Mouse (Mus musculus) lung, adult 2 months (tissue): ENCODE measurements around the gene Atp1b2. TPM values are rescaled to one million over a fixed set of nuclear protein-coding genes. Genes with fewer than 3 reads are reported as not detected.
"Not testable (repeated sequence)": the region's sequence is repeated elsewhere in the genome, so short reads cannot be mapped to it uniquely, and the experiment has no call there.

Experiments
- DNase-seq: peaks from one replicate; pipeline ENCODE4 v3.0.0; 2022
- H3K4me1 ChIP-seq: fragments of 200-500 bp; 2 replicates; pipeline ENCODE4 v1.6.1; 2011; ENCODE audit warnings: low read length; ENCODE audit not compliant: control insufficient read depth, insufficient read depth
- H3K4me3 ChIP-seq: fragments of 200-500 bp; replicated peaks from 2 replicates; pipeline ENCODE3; 2011; ENCODE audit warnings: low read depth, mild to moderate bottlenecking, control low read depth, low read length; ENCODE audit errors: extremely low read depth
- CTCF ChIP-seq: fragments of 200-500 bp; IDR thresholded peaks from 2 replicates; pipeline ENCODE4 v1.5.1; 2011; ENCODE audit warnings: mild to moderate bottlenecking, low read length, control low read depth; ENCODE audit not compliant: insufficient read depth
- POLR2A ChIP-seq: fragments of 200-500 bp; IDR thresholded peaks from 2 replicates; pipeline ENCODE4 v1.6.1; 2011; ENCODE audit warnings: low read depth, mild to moderate bottlenecking, control low read depth, low read length, borderline replicate concordance; ENCODE audit errors: extremely low read depth
- WGBS: fragments of 180-500 bp; shearing (Covaris S2); methylation state at CpG from one replicate; pipeline ENCODE4 v1.1.7; 2018; 5-methylcytosine and 5-hydroxymethylcytosine counted together
- polyA plus RNA-seq: library from polyadenylated mRNA; depleted of rRNA; stranded (reverse); fragments of >200 nt; gene quantifications from 2 replicates; pipeline ENCODE4 v1.2.3, GENCODE M21; 2012; rRNA removed

Gene Atp1b2
- polyA plus RNA-seq = 8.4 and 15.9 TPM in 2 replicates

DNA sequence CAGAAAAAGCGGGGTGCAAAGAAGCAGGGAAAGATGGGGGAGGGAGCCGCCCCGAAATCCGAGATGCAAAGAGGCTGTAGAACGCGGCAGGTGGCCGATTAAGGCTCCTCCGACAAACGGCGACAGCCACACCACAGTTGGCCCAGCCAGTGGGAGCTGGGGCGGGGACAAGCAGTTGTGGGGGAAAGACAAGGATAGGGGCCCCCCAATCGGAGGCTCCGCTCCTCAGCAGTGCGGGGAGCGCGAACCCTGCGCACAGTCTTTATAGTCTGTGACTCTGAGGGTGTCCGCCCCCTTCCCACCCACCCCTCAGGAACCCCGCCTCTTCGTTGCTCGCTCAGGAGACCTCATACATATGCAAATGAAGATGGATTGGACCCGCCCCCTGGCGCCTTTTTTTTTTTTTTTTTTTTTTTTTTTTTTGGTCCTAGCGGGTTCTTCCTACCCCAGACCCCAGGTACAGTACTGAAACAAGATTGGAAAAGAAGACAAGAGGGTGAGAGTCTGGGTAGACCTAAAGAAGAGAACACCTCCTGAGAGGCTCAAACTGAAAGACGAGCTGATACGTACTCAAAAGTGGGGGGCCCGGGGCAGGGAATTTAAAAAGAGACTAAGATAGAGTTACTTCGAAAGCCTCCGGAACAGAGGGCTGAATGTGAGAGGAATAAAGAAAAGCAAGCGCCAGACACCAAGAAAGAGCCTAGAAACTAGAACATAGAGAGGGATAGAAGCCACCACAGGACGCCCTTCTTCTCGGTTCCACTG, at the start of gene Atp1b2:
Atp1b2 (minus strand) TSS at position 217 of the 765 bp plus-strand sequence.
- WGBS = 4% methylated on average over 32 of the region's 32 CpGs
- Histone ChIP-seq H3K4me1 (no peaks in the 10 kb centered on the region; the same call in 1 of the 2 replicates), H3K4me3 (peak within 1 kb of the TSS; percentile 73)
- TF ChIP-seq POLR2A = peak; percentile 70; the same call in 1 of the 2 replicates
- TF ChIP-seq CTCF = no peak
- peak; percentile 54 for DNase-seq

DNA sequence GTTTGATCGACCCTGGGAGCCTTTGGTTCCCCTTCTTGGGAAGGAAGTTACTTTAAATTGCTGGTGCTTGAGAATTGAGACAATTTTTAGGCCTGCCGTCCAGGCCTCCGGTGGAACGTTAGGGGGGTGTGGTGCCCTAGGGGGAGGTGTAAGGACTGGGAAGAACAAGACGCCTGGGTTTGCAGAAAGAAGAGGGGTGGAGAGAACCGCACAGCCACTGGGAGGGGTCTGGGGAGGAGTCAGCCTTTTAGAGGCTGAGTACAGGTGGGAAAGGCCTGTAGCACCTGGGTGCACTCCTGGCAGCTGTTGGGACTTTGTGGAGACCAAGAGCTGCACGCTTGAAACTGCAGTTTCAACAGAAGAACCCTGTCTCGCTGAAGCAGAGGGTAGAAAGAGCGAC, 49.0 kb upstream of the Atp1b2 start:
- Histone ChIP-seq H3K4me1 (no peaks in the 10 kb centered on the region), H3K4me3 (no peak overlapping the region)
- DNase-seq = no peak
- TF ChIP-seq POLR2A (no peak), CTCF (no peak)
- WGBS = 41% methylated on average over 9 of the region's 9 CpGs

DNA sequence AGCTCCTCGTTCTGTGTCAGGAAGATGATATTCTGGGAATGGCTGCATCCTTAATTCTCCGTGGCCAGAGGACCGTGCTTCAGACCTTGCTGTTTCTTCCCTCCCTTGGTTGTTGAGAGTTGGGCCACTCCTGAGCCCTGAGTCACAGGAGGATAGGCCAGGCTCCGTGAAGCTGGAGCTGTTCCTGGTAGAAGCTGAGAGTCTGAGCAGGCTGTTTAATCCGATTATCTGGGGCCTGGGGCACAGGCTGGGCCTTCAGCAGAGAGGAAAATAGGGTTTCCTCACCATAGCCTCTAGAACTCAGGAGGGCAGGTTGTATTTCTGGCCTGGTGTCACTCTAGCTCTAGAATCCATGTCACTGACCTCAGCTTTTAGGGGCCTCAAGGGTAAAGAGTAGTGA, 47.7 kb upstream of the Atp1b2 start:
- H3K4me1 ChIP-seq = no peaks in the 10 kb centered on the region
- no peak overlapping the region for H3K4me3 ChIP-seq
- WGBS = 66% methylated on average over 5 of the region's 5 CpGs
- DNase-seq = no peak
- TF ChIP-seq CTCF = no peak
- TF ChIP-seq POLR2A = no peak

DNA sequence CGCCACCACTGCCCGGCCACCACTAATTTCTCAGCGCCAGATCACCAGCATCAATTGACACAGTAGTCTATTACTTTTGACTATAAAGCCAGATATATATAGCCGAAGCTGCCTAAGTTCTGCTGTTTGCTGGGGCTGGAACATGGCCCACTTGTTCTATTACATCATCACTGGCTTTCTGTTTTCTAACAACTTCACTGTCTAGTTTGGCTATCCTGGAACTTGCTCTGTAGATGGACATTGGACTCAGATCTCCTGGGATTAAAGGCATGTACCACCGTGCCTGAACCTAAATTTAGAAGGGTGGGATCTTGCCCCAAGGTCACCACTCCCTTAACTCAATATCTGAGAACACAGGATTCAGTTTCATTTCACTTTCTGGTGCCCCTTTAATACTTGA, 40.1 kb upstream of the Atp1b2 start:
- TF ChIP-seq POLR2A = no peak
- TF ChIP-seq CTCF = no peak
- no peak for DNase-seq
- no peak overlapping the region for H3K4me3 ChIP-seq
- no peaks in the 10 kb centered on the region for H3K4me1 ChIP-seq
- WGBS = 80% methylated on average over 5 of the region's 5 CpGs

DNA sequence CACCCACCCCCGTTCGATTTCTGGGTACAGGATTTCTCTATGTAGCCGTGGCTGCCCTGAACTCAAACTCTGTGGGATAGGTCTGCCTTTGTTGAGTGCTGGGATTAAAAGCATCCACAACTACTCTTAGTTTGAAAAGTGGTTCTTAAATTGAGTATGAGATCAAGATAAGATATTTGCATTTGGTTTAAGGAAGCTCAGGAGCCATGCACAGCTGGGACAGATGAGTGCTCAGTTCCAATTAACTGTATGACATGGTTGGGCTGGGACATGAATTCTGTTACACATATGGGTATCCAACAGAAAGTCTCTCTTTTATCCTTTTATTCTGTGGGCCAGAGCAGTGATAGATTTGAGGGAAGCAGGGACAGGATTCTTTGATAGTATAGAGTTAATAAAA, 29.7 kb upstream of the Atp1b2 start:
- peaks cover 5% of the 10 kb centered on the region for H3K4me1 ChIP-seq
- WGBS = 68% methylated on average over 3 of the region's 3 CpGs

DNA sequence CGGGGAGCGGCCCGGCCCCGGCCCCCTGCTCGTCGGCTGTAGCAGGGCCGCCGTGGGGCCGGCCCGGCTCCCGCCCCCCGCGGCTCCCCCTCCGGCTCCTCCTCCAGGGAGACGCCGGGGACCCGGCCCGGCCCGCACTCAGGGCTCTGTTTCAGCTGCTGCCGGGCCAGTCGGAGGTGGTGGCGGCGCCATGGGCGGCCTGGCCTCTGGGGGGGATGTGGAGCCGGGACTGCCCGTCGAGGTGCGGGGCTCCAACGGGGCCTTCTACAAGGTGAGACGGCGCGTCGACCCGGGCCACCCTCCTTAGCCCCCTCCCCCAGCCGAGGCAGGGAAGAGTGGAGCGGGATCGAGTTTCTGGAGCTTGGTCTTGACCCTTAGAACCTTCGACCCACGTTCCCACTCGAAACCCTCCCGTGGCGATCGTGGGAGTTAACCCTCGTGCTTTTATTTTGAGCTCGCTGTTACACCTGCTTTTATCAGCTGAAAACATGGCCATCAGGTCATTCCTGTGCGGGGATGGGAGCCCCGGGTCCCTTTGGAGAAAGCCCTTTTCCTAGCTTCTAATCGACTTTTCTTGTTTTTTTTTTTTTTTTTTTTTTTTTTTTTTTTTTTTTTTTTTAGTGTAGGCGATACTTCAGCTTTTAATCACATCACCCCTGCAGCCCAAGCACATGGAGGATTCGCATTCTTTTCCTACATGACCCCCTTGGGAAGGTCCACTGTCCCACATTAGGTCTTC, 27.6 kb upstream of the Atp1b2 start:
- Histone ChIP-seq H3K4me1 (peaks cover 5% of the 10 kb centered on the region), H3K4me3 (peak overlapping the region; percentile 76)
- WGBS = under 1% methylated on average over 39 of the region's 50 CpGs
- no peak for DNase-seq
- TF ChIP-seq POLR2A (no peak), CTCF (no peak)

More for the DNA sequence above, 29.7 kb upstream of the Atp1b2 start:
- DNase-seq = no peak
- TF ChIP-seq CTCF = no peak
- no peak for TF ChIP-seq POLR2A
- H3K4me3 ChIP-seq = no peak overlapping the region

DNA sequence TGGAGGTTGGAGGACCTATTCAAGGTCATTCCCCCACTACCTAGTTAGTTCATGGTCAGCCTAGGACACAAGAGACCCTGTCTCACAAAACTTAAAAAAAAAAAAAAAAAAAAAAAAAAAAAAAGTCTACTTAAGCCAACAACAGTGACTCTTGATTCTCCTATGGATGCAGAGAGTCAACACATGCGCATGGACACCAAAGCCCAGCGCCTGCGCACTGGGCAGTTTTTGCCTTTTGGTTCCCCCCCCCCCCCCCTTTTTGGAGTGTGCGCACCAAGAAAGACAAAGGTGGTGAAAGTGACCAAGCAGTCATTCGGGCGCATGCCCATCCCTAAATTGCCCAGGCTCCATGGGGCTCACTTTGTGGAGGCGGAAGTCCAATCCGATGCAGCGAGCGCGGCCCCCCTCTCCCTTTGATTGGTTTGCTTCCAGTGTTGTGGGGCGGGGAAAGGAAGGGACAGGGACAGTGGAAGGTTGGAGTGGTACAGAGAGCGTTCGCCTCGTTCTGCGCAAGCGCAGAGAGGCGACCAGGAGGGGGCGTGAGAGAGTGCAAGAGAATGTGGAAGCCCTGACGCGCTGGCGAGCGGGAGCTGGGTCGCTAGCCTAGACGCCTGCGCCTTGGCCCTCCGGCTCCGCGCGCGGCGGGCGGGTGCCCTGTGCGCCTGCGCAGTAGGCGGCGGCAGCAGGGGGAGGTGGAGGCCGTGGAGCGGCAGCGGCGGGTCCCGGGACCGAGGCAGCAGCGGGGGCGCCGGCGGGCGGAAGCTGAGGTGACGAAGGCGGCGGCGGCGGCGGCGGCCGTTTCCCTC, 26.7 kb upstream of the Atp1b2 start, which contains the start of gene Fxr2:
Fxr2 (plus strand) TSS at position 707 of the 806 bp plus-strand sequence.
- TF ChIP-seq CTCF (peak; percentile 69), POLR2A (peak; percentile 68; the same call in 1 of the 2 replicates)
- DNase-seq = peak; percentile 100
- peak within 1 kb of the TSS; percentile 76 for H3K4me3 ChIP-seq
- 1% methylated on average over 43 of the region's 56 CpGs for WGBS
- H3K4me1 ChIP-seq = peaks cover 5% of the 10 kb centered on the region

DNA sequence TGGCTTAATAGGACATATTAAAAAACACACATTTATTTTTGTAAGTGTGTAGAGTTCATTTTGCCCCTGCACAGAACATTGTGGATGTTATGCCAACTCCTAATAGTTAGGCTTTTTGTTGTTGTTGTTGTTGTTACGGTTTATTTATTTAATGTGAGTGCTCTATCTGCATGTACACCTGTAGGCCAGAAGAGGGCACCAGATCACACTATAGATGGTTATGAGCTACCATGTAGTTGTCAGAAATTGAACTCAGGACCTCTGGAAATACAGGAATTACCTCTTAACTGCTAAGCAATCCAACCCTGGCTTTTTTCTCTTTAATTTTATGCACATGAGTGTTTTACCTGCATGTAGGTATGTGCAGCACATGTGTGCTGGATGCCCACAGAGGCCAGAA, 24.1 kb upstream of the Atp1b2 start:
- peaks cover 5% of the 10 kb centered on the region for H3K4me1 ChIP-seq
- DNase-seq = no peak
- no peak overlapping the region for H3K4me3 ChIP-seq
- no peak for TF ChIP-seq POLR2A
- 0 out of 2 replicates have a peak, but pooled peaks have one; percentile 6 for TF ChIP-seq CTCF
- whole genome bisulfite sequencing = 54% methylated on average over 1 of the region's 1 CpGs

DNA sequence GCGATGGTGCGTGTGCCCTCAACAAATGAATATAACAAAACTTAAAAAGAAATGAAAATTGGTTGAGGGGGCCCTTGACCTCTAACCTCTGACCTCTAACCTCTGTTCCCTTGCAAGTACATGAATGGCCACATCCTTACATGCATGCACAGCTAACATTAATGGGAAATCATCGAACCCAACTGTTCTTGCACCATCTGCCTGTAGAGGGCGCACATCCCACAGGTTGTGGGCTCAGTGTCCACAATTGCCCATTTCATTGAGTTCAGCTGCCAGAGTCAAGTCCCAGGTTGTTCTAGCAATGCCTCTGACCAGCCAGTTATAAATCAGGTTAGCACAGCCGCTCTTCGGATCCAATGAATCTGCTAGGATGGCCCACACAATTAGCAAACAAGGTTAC, 22.5 kb upstream of the Atp1b2 start:
- H3K4me3 ChIP-seq = no peak overlapping the region
- TF ChIP-seq CTCF = peak; percentile 99
- no peak for TF ChIP-seq POLR2A
- H3K4me1 ChIP-seq = no peaks in the 10 kb centered on the region
- DNase-seq = peak; percentile 78
- WGBS = 33% methylated on average over 6 of the region's 6 CpGs

DNA sequence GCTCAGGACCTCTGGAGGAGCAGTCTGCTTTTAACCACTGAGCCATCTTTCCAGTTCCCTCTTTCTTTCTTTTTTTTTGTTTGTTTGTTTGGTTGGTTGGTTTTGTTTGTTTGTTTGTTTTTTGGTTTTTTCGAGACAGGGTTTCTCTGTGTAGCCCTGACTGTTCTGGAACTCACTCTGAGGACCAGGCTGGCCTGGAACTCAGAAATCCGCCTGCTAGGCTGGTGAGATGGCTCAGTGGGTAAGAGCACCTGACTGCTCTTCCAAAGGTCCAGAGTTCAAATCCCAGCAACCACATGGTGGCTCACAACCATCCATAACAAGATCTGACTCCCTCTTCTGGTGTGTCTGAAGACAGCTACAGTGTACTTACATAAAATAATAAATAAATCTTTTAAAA, 18.6 kb upstream of the Atp1b2 start:
- WGBS = 81% methylated on average over 2 of the region's 2 CpGs
- DNase-seq, H3K4me3 ChIP-seq, H3K4me1 ChIP-seq: not testable (repeated sequence)
